Mouse (Mus musculus): Measurements from ENCODE around the gene Rtf1. TPM values are rescaled to one million over a fixed set of nuclear protein-coding genes. Genes with fewer than 3 reads are reported as not detected.

Gene Rtf1
- polyA plus RNA-seq, 1 experiment = 7.2 TPM

DNA sequence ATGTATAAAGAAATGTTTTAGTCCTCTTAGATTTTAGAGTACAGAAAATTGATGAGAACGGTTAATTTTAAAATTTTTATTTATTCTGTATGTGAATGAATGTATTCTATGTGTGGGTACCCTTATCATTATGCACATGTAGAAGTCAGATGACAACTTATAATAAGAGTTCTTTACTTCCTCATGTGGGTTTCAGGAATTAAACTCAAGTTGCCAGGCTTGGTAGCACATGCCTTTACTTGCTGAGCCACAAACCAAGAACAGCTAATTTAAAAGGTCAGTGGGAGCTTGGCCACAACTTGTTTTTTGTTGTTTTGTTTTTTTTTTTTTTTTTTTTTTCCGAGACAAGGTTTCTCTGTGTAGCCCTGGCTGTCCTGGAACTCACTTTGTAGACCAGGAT is 20.0 kb downstream of the Rtf1 start:
- Histone ChIP-seq H3K36me3 (ENCODE audit: control insufficient read depth, insufficient read depth) (peaks cover 12% of the 10 kb centered on the region), H3K79me2 (ENCODE audit: control insufficient read depth, insufficient read depth) (peaks cover 18% of the 10 kb centered on the region), H3K4me3 (no peak overlapping the region), H3K4me2 (ENCODE audit: low read depth) (no peak overlapping the region), H3K27me3 (ENCODE audit: control insufficient read depth, insufficient read depth, insufficient read length) (no peaks in the 10 kb centered on the region), H3ac (ENCODE audit: control insufficient read depth, insufficient read length) (no peak overlapping the region)
- TF ChIP-seq POLR2AphosphoS2 (IDR thresholded peaks at IDR 0.05; ENCODE audit: insufficient read length, low read depth) (no peak), MYOD1 (IDR thresholded peaks at IDR 0.05; ENCODE audit: control insufficient read depth in 1 of 3, insufficient read length in 2 of 3, low read depth in 2 of 3) (no peak), SRF (IDR thresholded peaks at IDR 0.05; ENCODE audit: control insufficient read depth, insufficient read length, low read depth) (no peak), TCF12 (IDR thresholded peaks at IDR 0.05; ENCODE audit: insufficient read depth, poor library complexity, severe bottlenecking) (no peak), MYOG (IDR thresholded peaks at IDR 0.05; ENCODE audit: control insufficient read depth in 1 of 3, insufficient read depth in 1 of 3, insufficient read length in 2 of 3, low read depth in 2 of 3) (no peak), REST (IDR thresholded peaks at IDR 0.05; ENCODE audit: insufficient read depth, insufficient read length) (no peak), MAX (IDR thresholded peaks at IDR 0.05; ENCODE audit: low read depth) (no peak), CEBPB (IDR thresholded peaks at IDR 0.05; ENCODE audit: insufficient read depth, poor library complexity, severe bottlenecking) (no peak), E2F4 (IDR thresholded peaks at IDR 0.05; ENCODE audit: insufficient read depth) (no peak), TCF3 (IDR thresholded peaks at IDR 0.05; ENCODE audit: insufficient read length, low read depth) (no peak), USF1 (IDR thresholded peaks at IDR 0.05; ENCODE audit: low read depth) (no peak), POLR2A (IDR thresholded peaks at IDR 0.05; ENCODE audit: insufficient read length, low read depth) (no peak)

DNA sequence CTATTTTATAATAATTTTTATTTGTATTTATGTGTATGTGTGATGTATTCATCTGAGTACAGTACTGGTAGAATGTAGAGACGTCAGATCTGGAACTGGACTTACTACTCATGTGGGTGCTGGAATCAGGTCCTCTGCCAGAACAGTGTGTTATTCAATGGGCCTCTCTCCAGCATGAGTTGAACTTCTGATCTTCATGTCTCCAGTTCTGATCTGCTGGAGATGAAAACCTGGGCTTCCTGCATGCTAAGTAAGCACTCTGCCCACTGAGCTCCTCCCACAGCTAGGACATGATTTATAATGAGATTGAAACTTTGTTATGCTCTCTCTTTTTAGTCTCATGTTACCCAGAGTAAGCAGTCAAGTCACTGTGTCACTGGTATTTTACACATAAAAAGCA is 21.2 kb downstream of the Rtf1 start:
- Histone ChIP-seq H3K27me3 (ENCODE audit: control insufficient read depth, insufficient read depth, insufficient read length) (no peaks in the 10 kb centered on the region), H3K4me3 (no peak overlapping the region), H3K79me2 (ENCODE audit: control insufficient read depth, insufficient read depth) (peaks cover 14% of the 10 kb centered on the region), H3K36me3 (ENCODE audit: control insufficient read depth, insufficient read depth) (peaks cover 12% of the 10 kb centered on the region), H3K4me2 (ENCODE audit: low read depth) (no peak overlapping the region), H3ac (ENCODE audit: control insufficient read depth, insufficient read length) (no peak overlapping the region)
- no peak for TF ChIP-seq SRF (IDR thresholded peaks at IDR 0.05; ENCODE audit: control insufficient read depth, insufficient read length, low read depth)
- TF ChIP-seq MAX (IDR thresholded peaks at IDR 0.05; ENCODE audit: low read depth) = no peak
- no peak for TF ChIP-seq CEBPB (IDR thresholded peaks at IDR 0.05; ENCODE audit: insufficient read depth, poor library complexity, severe bottlenecking)
- TF ChIP-seq TCF3 (IDR thresholded peaks at IDR 0.05; ENCODE audit: insufficient read length, low read depth) = no peak
- no peak for TF ChIP-seq POLR2AphosphoS2 (IDR thresholded peaks at IDR 0.05; ENCODE audit: insufficient read length, low read depth)
- TF ChIP-seq REST (IDR thresholded peaks at IDR 0.05; ENCODE audit: insufficient read depth, insufficient read length) = no peak
- TF ChIP-seq MYOD1 (IDR thresholded peaks at IDR 0.05; ENCODE audit: control insufficient read depth in 1 of 3, insufficient read length in 2 of 3, low read depth in 2 of 3) = no peak
- TF ChIP-seq MYOG (IDR thresholded peaks at IDR 0.05; ENCODE audit: control insufficient read depth in 1 of 3, insufficient read depth in 1 of 3, insufficient read length in 2 of 3, low read depth in 2 of 3) = no peak
- no peak for TF ChIP-seq USF1 (IDR thresholded peaks at IDR 0.05; ENCODE audit: low read depth)
- TF ChIP-seq E2F4 (IDR thresholded peaks at IDR 0.05; ENCODE audit: insufficient read depth) = no peak
- TF ChIP-seq POLR2A (IDR thresholded peaks at IDR 0.05; ENCODE audit: insufficient read length, low read depth) = no peak

DNA sequence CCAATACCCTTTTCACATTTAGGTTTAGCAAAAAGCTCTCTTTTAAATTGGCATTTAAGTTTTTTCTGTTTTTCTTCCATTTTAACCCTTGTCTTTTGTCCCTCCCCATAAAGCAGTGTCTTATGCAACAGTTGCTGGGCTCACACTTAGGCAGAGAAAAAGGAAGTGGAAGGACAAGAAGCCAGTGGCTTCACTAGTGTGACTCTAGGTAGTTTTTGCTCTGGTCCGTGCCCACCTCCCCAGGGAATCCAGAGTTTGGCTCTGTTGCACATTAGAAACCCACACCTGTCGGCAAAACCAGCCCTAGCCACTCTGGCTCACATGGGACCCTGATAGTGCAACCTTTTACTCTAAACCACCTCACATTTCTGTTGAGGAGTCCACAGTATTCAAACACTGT is 23.6 kb downstream of the Rtf1 start:
- Histone ChIP-seq H3K4me3 (no peak overlapping the region), H3K79me2 (ENCODE audit: control insufficient read depth, insufficient read depth) (peaks cover 14% of the 10 kb centered on the region)

DNA sequence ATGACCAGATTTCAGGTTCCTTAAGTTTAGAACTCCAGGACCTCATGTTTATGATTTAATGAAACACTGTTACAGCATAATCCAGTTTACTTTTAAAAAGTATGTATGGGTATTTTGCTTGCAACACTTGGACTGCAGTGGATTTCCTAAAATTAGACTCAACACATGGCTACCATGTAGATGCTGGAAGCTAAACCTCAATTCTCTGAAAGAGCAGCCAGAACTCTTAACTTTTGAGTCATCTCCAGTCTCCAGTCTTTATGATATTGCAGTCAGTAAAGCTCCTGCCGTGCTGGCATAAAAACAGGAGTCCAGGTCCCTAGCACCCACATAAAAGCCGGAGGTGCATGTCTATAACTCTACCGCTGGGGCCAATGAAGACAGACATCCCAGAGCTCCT is 25.1 kb downstream of the Rtf1 start:
- H3K27me3 ChIP-seq (ENCODE audit: control insufficient read depth, insufficient read depth, insufficient read length) = no peaks in the 10 kb centered on the region
- peaks cover 5% of the 10 kb centered on the region for H3K79me2 ChIP-seq (ENCODE audit: control insufficient read depth, insufficient read depth)
- no peak overlapping the region for H3K4me2 ChIP-seq (ENCODE audit: low read depth)
- H3K4me3 ChIP-seq = no peak overlapping the region
- no peaks in the 10 kb centered on the region for H3K36me3 ChIP-seq (ENCODE audit: control insufficient read depth, insufficient read depth)
- no peak overlapping the region for H3ac ChIP-seq (ENCODE audit: control insufficient read depth, insufficient read length)
- TF ChIP-seq TCF12 (IDR thresholded peaks at IDR 0.05; ENCODE audit: insufficient read depth, poor library complexity, severe bottlenecking) (no peak), CEBPB (IDR thresholded peaks at IDR 0.05; ENCODE audit: insufficient read depth, poor library complexity, severe bottlenecking) (no peak), USF1 (IDR thresholded peaks at IDR 0.05; ENCODE audit: low read depth) (no peak), REST (IDR thresholded peaks at IDR 0.05; ENCODE audit: insufficient read depth, insufficient read length) (no peak), SRF (IDR thresholded peaks at IDR 0.05; ENCODE audit: control insufficient read depth, insufficient read length, low read depth) (no peak), MYOG (IDR thresholded peaks at IDR 0.05; ENCODE audit: control insufficient read depth in 1 of 3, insufficient read depth in 1 of 3, insufficient read length in 2 of 3, low read depth in 2 of 3) (no peak), MAX (IDR thresholded peaks at IDR 0.05; ENCODE audit: low read depth) (no peak), MYOD1 (IDR thresholded peaks at IDR 0.05; ENCODE audit: control insufficient read depth in 1 of 3, insufficient read length in 2 of 3, low read depth in 2 of 3) (no peak), POLR2A (IDR thresholded peaks at IDR 0.05; ENCODE audit: insufficient read length, low read depth) (no peak), TCF3 (IDR thresholded peaks at IDR 0.05; ENCODE audit: insufficient read length, low read depth) (no peak), E2F4 (IDR thresholded peaks at IDR 0.05; ENCODE audit: insufficient read depth) (no peak), POLR2AphosphoS2 (IDR thresholded peaks at IDR 0.05; ENCODE audit: insufficient read length, low read depth) (no peak)

More for the DNA sequence above, 23.6 kb downstream of the Rtf1 start:
- TF ChIP-seq TCF3 (IDR thresholded peaks at IDR 0.05; ENCODE audit: insufficient read length, low read depth) (no peak), TCF12 (IDR thresholded peaks at IDR 0.05; ENCODE audit: insufficient read depth, poor library complexity, severe bottlenecking) (no peak), MYOD1 (IDR thresholded peaks at IDR 0.05; ENCODE audit: control insufficient read depth in 1 of 3, insufficient read length in 2 of 3, low read depth in 2 of 3) (no peak), POLR2A (IDR thresholded peaks at IDR 0.05; ENCODE audit: insufficient read length, low read depth) (no peak), USF1 (IDR thresholded peaks at IDR 0.05; ENCODE audit: low read depth) (no peak), CEBPB (IDR thresholded peaks at IDR 0.05; ENCODE audit: insufficient read depth, poor library complexity, severe bottlenecking) (no peak), MYOG (IDR thresholded peaks at IDR 0.05; ENCODE audit: control insufficient read depth in 1 of 3, insufficient read depth in 1 of 3, insufficient read length in 2 of 3, low read depth in 2 of 3) (no peak), REST (IDR thresholded peaks at IDR 0.05; ENCODE audit: insufficient read depth, insufficient read length) (no peak), SRF (IDR thresholded peaks at IDR 0.05; ENCODE audit: control insufficient read depth, insufficient read length, low read depth) (no peak), MAX (IDR thresholded peaks at IDR 0.05; ENCODE audit: low read depth) (no peak), E2F4 (IDR thresholded peaks at IDR 0.05; ENCODE audit: insufficient read depth) (no peak), POLR2AphosphoS2 (IDR thresholded peaks at IDR 0.05; ENCODE audit: insufficient read length, low read depth) (no peak)
- H3K36me3 ChIP-seq (ENCODE audit: control insufficient read depth, insufficient read depth) = peaks cover 8% of the 10 kb centered on the region
- H3K27me3 ChIP-seq (ENCODE audit: control insufficient read depth, insufficient read depth, insufficient read length) = no peaks in the 10 kb centered on the region
- no peak overlapping the region for H3ac ChIP-seq (ENCODE audit: control insufficient read depth, insufficient read length)
- H3K4me2 ChIP-seq (ENCODE audit: low read depth) = no peak overlapping the region

Measured in myocyte (in vitro differentiated cells).